Mouse (Mus musculus): ENCODE results near the gene Dip2c. TPM values are rescaled to one million over a fixed set of nuclear protein-coding genes. Genes with fewer than 3 reads are reported as not detected.

The Dip2c gene
- polyA plus RNA-seq, 1 experiment from 2014 or later, result 6.1 TPM

DNA sequence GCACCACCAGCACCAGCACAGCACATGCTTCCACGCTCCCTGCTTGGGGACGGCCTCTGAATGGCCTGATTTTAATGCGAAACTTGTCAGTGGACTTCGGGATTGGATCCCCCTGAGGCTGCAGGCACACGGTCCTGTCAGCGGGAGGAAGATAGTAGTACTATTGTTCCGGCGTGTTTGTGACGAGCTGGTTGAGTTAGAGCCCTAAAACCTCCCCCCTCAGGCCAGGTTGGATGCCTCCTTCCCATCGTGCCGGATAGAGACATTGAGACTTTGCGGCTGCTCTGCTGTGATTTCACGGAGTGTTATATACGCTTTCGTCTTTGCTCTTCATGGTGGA, 1.3 kb downstream of the Dip2c start:
- ATAC-seq (replicated peaks; ENCODE audit: insufficient number of reproducible peaks, low FRiP score, low TSS enrichment, low read depth) (peak; percentile 8), DNase-seq (ENCODE audit: low spot score) (peak; percentile 38)
- Histone ChIP-seq H3K4me3 (ENCODE audit: low read depth, low read length) (peak overlapping the region; percentile 93), H3K27me3 (ENCODE audit: control insufficient read depth, insufficient read depth, low read length) (no peaks in the 10 kb centered on the region), H3K4me2 (ENCODE audit: low read depth, low read length) (peak overlapping the region; percentile 62), H3K4me1 (ENCODE audit: control insufficient read depth, insufficient read depth, low read length) (no peaks in the 10 kb centered on the region), H3K27ac (replicated peaks; ENCODE audit: low read depth, low read length) (no peak overlapping the region), H3K9me3 (replicated peaks; ENCODE audit: control insufficient read depth, low read length) (no peaks in the 10 kb centered on the region), H3K9ac (replicated peaks; ENCODE audit: low read length) (peak overlapping the region; percentile 96), H3K36me3 (replicated peaks; ENCODE audit: control insufficient read depth, insufficient read depth, low read depth, low read length) (no peaks in the 10 kb centered on the region)
- 1% methylated on average over 14 of the region's 15 CpGs for WGBS

DNA sequence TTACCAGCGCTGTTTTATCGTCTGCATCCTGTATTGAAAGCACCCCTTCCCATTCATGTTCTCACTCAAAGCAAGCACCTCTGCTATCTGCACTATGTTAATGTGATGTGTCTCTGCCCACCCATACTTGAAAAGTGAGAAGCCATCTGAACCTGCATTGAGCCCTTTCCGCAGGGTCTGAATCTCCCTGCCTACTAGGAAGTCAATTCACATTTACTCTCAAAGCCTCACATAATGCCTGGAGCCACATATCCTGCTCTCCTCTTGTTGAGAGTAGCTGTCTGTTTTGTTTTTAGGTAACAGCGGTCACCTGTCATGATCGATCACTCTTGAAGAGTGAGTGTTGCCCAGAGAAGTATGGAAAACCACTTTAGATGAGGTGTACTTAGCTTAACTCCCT, 2.3 kb downstream of the Dip2c start:
- Histone ChIP-seq H3K27me3 (ENCODE audit: control insufficient read depth, insufficient read depth, low read length) (no peaks in the 10 kb centered on the region), H3K4me3 (ENCODE audit: low read depth, low read length) (no peak overlapping the region), H3K4me2 (ENCODE audit: low read depth, low read length) (no peak overlapping the region; the same call in 1 of the 2 replicates), H3K9ac (replicated peaks; ENCODE audit: low read length) (no peak overlapping the region), H3K36me3 (replicated peaks; ENCODE audit: control insufficient read depth, insufficient read depth, low read depth, low read length) (no peaks in the 10 kb centered on the region), H3K9me3 (replicated peaks; ENCODE audit: control insufficient read depth, low read length) (no peaks in the 10 kb centered on the region), H3K4me1 (ENCODE audit: control insufficient read depth, insufficient read depth, low read length) (no peaks in the 10 kb centered on the region), H3K27ac (replicated peaks; ENCODE audit: low read depth, low read length) (no peak overlapping the region)
- DNase-seq (ENCODE audit: low spot score) (no peak), ATAC-seq (replicated peaks; ENCODE audit: insufficient number of reproducible peaks, low FRiP score, low TSS enrichment, low read depth) (no peak)
- WGBS, result 80% methylated on average over 5 of the region's 5 CpGs

DNA sequence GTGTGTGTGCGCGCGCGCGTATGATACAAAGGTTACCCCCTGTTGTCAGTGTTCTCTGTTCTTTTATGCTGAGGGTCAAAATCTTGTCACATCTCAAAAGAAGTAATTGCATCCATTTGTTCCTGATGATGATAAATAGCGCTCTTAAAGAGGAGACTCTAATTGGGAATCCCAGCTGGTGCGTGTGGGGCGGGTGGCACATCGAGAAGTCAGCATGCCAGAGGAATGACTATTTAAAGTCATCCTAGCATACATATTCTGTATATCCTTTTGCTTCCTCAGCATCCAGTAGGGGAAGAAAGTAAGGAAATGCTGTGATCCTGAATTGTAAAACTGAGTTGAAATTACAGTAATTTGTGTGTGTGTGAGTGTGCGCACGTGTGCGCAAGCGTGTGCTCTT, 6.7 kb downstream of the Dip2c start:
- no peak for ATAC-seq (replicated peaks; ENCODE audit: insufficient number of reproducible peaks, low FRiP score, low TSS enrichment, low read depth)
- H3K9me3 ChIP-seq (replicated peaks; ENCODE audit: control insufficient read depth, low read length), result no peaks in the 10 kb centered on the region
- 79% methylated on average over 13 of the region's 13 CpGs for WGBS

DNA sequence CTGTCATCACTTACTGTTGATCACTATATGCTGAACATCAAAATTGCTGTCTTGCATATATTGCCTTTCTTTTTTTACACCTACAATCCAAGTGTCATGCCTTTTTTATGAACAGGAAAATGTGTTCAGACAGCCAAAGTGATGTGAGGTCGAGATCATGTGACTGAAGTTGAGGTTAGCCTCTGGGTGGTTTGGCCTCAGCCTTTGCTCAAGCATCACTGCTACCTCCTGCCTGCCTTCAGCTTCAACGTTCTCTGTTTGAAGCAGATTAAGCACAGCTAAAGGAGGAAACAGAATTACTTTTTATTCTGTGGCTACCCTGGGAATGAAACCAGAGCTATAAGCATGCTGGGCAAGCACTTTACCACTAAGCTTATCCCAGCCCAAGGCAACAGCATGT, 13.6 kb downstream of the Dip2c start:
- H3K36me3 ChIP-seq (replicated peaks; ENCODE audit: control insufficient read depth, insufficient read depth, low read depth, low read length), result no peaks in the 10 kb centered on the region
- H3K27ac ChIP-seq (replicated peaks; ENCODE audit: low read depth, low read length), result no peak overlapping the region
- H3K9me3 ChIP-seq (replicated peaks; ENCODE audit: control insufficient read depth, low read length), result no peaks in the 10 kb centered on the region
- H3K9ac ChIP-seq (replicated peaks; ENCODE audit: low read length), result no peak overlapping the region
- H3K4me3 ChIP-seq (ENCODE audit: low read depth, low read length), result no peak overlapping the region
- H3K27me3 ChIP-seq (ENCODE audit: control insufficient read depth, insufficient read depth, low read length), result no peaks in the 10 kb centered on the region
- DNase-seq (ENCODE audit: low spot score) (no peak), ATAC-seq (replicated peaks; ENCODE audit: insufficient number of reproducible peaks, low FRiP score, low TSS enrichment, low read depth) (no peak)
- no peaks in the 10 kb centered on the region for H3K4me1 ChIP-seq (ENCODE audit: control insufficient read depth, insufficient read depth, low read length)
- 56% methylated on average over 2 of the region's 2 CpGs for WGBS
- H3K4me2 ChIP-seq (ENCODE audit: low read depth, low read length), result no peak overlapping the region

More for the DNA sequence above, 6.7 kb downstream of the Dip2c start:
- no peak for DNase-seq (ENCODE audit: low spot score)
- H3K4me2 ChIP-seq (ENCODE audit: low read depth, low read length), result no peak overlapping the region
- no peak overlapping the region for H3K27ac ChIP-seq (replicated peaks; ENCODE audit: low read depth, low read length)
- no peak overlapping the region for H3K4me3 ChIP-seq (ENCODE audit: low read depth, low read length)
- H3K27me3 ChIP-seq (ENCODE audit: control insufficient read depth, insufficient read depth, low read length), result no peaks in the 10 kb centered on the region
- H3K9ac ChIP-seq (replicated peaks; ENCODE audit: low read length), result no peak overlapping the region
- H3K4me1 ChIP-seq (ENCODE audit: control insufficient read depth, insufficient read depth, low read length), result no peaks in the 10 kb centered on the region
- no peaks in the 10 kb centered on the region for H3K36me3 ChIP-seq (replicated peaks; ENCODE audit: control insufficient read depth, insufficient read depth, low read depth, low read length)

DNA sequence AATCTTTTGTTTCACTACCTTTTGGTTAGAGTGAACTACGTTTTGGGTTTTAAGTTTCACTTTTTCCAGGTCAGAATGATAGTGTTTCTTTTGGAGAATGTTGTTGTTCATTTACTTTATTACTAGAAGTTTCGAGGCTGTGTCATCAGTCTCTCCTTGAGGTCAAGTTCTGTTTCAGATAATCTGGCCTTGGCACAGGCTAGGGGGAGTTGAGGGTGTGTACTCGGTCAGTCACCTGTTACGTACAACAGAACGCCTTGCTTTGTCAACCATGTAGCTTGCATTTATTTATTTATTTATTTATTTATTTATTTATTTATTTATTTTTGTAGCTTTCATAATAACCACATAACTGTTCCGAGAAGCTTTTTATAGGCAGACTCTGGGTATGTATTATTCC, 20.0 kb downstream of the Dip2c start:
- no peak overlapping the region for H3K27ac ChIP-seq (replicated peaks; ENCODE audit: low read depth, low read length)
- H3K4me3 ChIP-seq (ENCODE audit: low read depth, low read length), result no peak overlapping the region
- 84% methylated on average over 6 of the region's 6 CpGs for WGBS
- H3K4me1 ChIP-seq (ENCODE audit: control insufficient read depth, insufficient read depth, low read length), result no peaks in the 10 kb centered on the region
- DNase-seq (ENCODE audit: low spot score) (no peak), ATAC-seq (replicated peaks; ENCODE audit: insufficient number of reproducible peaks, low FRiP score, low TSS enrichment, low read depth) (no peak)
- H3K27me3 ChIP-seq (ENCODE audit: control insufficient read depth, insufficient read depth, low read length), result no peaks in the 10 kb centered on the region
- H3K9ac ChIP-seq (replicated peaks; ENCODE audit: low read length), result no peak overlapping the region
- H3K9me3 ChIP-seq (replicated peaks; ENCODE audit: control insufficient read depth, low read length), result no peaks in the 10 kb centered on the region
- no peaks in the 10 kb centered on the region for H3K36me3 ChIP-seq (replicated peaks; ENCODE audit: control insufficient read depth, insufficient read depth, low read depth, low read length)
- H3K4me2 ChIP-seq (ENCODE audit: low read depth, low read length), result no peak overlapping the region

DNA sequence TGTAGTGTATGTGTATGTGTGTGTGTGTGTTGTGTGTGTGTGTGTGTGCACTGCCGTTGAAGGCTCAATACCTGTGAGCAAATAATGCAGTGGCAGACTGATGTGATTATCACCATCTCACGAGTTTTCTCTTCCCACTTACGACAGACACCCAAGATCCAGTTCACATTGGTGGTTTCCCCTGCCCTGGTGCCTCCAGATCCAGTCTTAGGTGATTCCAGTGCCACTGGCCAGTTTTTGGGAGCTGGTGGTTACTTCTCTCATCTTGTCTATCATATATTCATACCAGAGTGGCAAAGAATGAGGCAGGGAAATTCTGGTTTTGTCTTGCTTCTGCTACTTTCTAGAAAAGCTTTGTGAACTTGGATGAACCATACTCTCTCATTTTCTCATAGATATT, 20.9 kb downstream of the Dip2c start:
- Histone ChIP-seq H3K4me2 (ENCODE audit: low read depth, low read length) (no peak overlapping the region), H3K4me3 (ENCODE audit: low read depth, low read length) (no peak overlapping the region), H3K27me3 (ENCODE audit: control insufficient read depth, insufficient read depth, low read length) (no peaks in the 10 kb centered on the region), H3K9me3 (replicated peaks; ENCODE audit: control insufficient read depth, low read length) (no peaks in the 10 kb centered on the region), H3K9ac (replicated peaks; ENCODE audit: low read length) (no peak overlapping the region), H3K27ac (replicated peaks; ENCODE audit: low read depth, low read length) (no peak overlapping the region), H3K36me3 (replicated peaks; ENCODE audit: control insufficient read depth, insufficient read depth, low read depth, low read length) (no peaks in the 10 kb centered on the region), H3K4me1 (ENCODE audit: control insufficient read depth, insufficient read depth, low read length) (no peaks in the 10 kb centered on the region)
- ATAC-seq (replicated peaks; ENCODE audit: insufficient number of reproducible peaks, low FRiP score, low TSS enrichment, low read depth) (no peak), DNase-seq (ENCODE audit: low spot score) (no peak)
- 91% methylated on average over 3 of the region's 3 CpGs for WGBS

DNA sequence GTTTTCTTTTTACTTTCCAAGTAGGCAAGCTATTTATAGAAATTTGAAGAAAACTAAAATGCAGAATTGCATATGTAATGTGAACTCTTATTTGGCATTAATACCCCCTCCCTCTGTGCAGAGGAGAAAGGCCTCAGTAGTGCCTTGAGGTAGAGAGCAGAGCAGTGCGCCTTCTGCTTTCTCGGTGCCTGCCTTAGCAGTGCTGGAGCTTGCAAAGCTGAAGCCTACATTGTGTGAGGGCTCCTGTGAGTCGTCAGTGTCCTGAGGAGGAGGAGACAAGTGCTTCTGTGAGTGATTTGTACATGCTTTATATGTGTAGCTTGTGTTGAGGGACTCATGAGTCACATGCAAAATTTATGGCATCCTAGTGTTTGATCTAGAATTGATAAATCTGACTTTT, 21.4 kb downstream of the Dip2c start:
- H3K9me3 ChIP-seq (replicated peaks; ENCODE audit: control insufficient read depth, low read length), result no peaks in the 10 kb centered on the region
- no peak overlapping the region for H3K4me2 ChIP-seq (ENCODE audit: low read depth, low read length)
- WGBS, result 68% methylated on average over 3 of the region's 3 CpGs
- DNase-seq (ENCODE audit: low spot score) (no peak), ATAC-seq (replicated peaks; ENCODE audit: insufficient number of reproducible peaks, low FRiP score, low TSS enrichment, low read depth) (no peak)
- H3K4me1 ChIP-seq (ENCODE audit: control insufficient read depth, insufficient read depth, low read length), result no peaks in the 10 kb centered on the region
- no peak overlapping the region for H3K4me3 ChIP-seq (ENCODE audit: low read depth, low read length)
- H3K27ac ChIP-seq (replicated peaks; ENCODE audit: low read depth, low read length), result no peak overlapping the region
- no peak overlapping the region for H3K9ac ChIP-seq (replicated peaks; ENCODE audit: low read length)
- H3K36me3 ChIP-seq (replicated peaks; ENCODE audit: control insufficient read depth, insufficient read depth, low read depth, low read length), result no peaks in the 10 kb centered on the region
- H3K27me3 ChIP-seq (ENCODE audit: control insufficient read depth, insufficient read depth, low read length), result no peaks in the 10 kb centered on the region

DNA sequence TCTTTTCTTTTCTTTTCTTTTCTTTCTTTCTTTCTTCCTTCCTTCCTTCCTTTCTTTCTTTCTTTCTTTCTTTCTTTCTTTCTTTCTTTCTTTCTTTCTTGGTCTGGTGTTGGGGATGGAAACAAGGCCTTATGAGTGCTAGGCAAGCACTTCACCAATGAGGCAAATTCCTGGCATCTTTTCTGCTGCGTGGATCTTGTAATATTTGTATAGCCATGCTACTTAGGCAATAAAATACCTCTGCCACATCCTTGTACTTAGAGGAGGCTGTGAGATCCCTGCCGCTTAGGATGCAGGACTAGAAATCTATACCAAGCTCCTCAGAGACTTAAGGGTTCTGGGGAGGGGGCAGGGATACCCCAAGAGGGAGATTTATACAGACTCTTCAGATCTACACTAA, 23.3 kb downstream of the Dip2c start:
- Histone ChIP-seq H3K4me1 (ENCODE audit: control insufficient read depth, insufficient read depth, low read length) (no peaks in the 10 kb centered on the region), H3K9me3 (replicated peaks; ENCODE audit: control insufficient read depth, low read length) (no peaks in the 10 kb centered on the region), H3K9ac (replicated peaks; ENCODE audit: low read length) (no peak overlapping the region), H3K27me3 (ENCODE audit: control insufficient read depth, insufficient read depth, low read length) (no peaks in the 10 kb centered on the region), H3K27ac (replicated peaks; ENCODE audit: low read depth, low read length) (no peak overlapping the region), H3K4me3 (ENCODE audit: low read depth, low read length) (no peak overlapping the region), H3K36me3 (replicated peaks; ENCODE audit: control insufficient read depth, insufficient read depth, low read depth, low read length) (no peaks in the 10 kb centered on the region), H3K4me2 (ENCODE audit: low read depth, low read length) (no peak overlapping the region)
- ATAC-seq (replicated peaks; ENCODE audit: insufficient number of reproducible peaks, low FRiP score, low TSS enrichment, low read depth), result no peak
- no peak for DNase-seq (ENCODE audit: low spot score)
- 72% methylated on average over 2 of the region's 2 CpGs for WGBS

DNA sequence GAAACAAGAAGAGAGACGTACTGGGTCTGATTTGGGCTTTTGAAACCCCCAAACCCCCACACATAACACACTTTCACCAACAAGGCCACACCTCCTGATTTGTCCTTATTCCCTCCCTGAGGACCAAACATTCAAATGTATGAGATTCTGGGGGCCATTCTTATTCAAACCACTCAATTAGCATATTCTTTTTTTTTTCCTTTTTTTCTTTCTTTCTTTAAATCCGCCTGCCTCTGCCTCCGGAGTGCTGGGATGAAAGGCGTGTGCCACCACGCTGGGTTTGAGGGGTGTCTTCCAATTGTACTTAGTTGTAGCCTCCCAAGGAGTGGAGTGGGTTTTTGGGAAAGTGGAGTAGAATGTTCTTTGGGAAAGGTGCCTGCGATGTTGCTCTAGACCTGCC, 32.5 kb downstream of the Dip2c start:
- DNase-seq (ENCODE audit: low spot score) (no peak), ATAC-seq (replicated peaks; ENCODE audit: insufficient number of reproducible peaks, low FRiP score, low TSS enrichment, low read depth) (no peak)
- H3K27me3 ChIP-seq (ENCODE audit: control insufficient read depth, insufficient read depth, low read length), result no peaks in the 10 kb centered on the region
- no peak overlapping the region for H3K4me3 ChIP-seq (ENCODE audit: low read depth, low read length)
- H3K4me2 ChIP-seq (ENCODE audit: low read depth, low read length), result no peak overlapping the region
- no peaks in the 10 kb centered on the region for H3K36me3 ChIP-seq (replicated peaks; ENCODE audit: control insufficient read depth, insufficient read depth, low read depth, low read length)
- 63% methylated on average over 6 of the region's 6 CpGs for WGBS
- H3K9ac ChIP-seq (replicated peaks; ENCODE audit: low read length), result no peak overlapping the region
- no peaks in the 10 kb centered on the region for H3K9me3 ChIP-seq (replicated peaks; ENCODE audit: control insufficient read depth, low read length)
- H3K27ac ChIP-seq (replicated peaks; ENCODE audit: low read depth, low read length), result no peak overlapping the region
- no peaks in the 10 kb centered on the region for H3K4me1 ChIP-seq (ENCODE audit: control insufficient read depth, insufficient read depth, low read length)

All from embryonic facial prominence, embryonic 11.5 days (tissue).